Mouse (Mus musculus) kidney, adult 2 months (tissue): ENCODE data around the gene Bad. TPM values are rescaled to one million over a fixed set of nuclear protein-coding genes. Genes with fewer than 3 reads are reported as not detected.

Experiments
- DNase-seq: peaks from one replicate; pipeline ENCODE4 v3.0.0; 2021
- H3K27ac ChIP-seq: fragments of 200-500 bp; 2 replicates; pipeline ENCODE4 v1.5.1; 2012; ENCODE audit warnings: low read depth, low read length, control low read depth, inconsistent platforms; ENCODE audit not compliant: insufficient read depth
- H3K27me3 ChIP-seq: fragments of 200-500 bp; replicated peaks from 2 replicates; pipeline ENCODE4 v1.6.1; 2012; ENCODE audit warnings: mild to moderate bottlenecking, moderate library complexity, low read length, inconsistent platforms; ENCODE audit not compliant: control insufficient read depth, insufficient read depth
- H3K36me3 ChIP-seq: fragments of 200-500 bp; 2 replicates; pipeline ENCODE4 v1.6.1; 2012; ENCODE audit warnings: mild to moderate bottlenecking, moderate library complexity, low read length, inconsistent platforms; ENCODE audit not compliant: control insufficient read depth, insufficient read depth
- H3K4me1 ChIP-seq: fragments of 200-500 bp; 2 replicates; pipeline ENCODE4 v1.6.1; 2011; ENCODE audit warnings: low read length; ENCODE audit not compliant: control insufficient read depth, insufficient read depth
- H3K4me3 ChIP-seq: fragments of 200-500 bp; 2 replicates; pipeline ENCODE4 v1.5.1; 2011; ENCODE audit warnings: mild to moderate bottlenecking, low read depth, low read length, control low read depth; ENCODE audit not compliant: insufficient read depth
- CTCF ChIP-seq: fragments of 200-500 bp; conservative IDR thresholded peaks from 2 replicates; pipeline ENCODE4 v1.5.1; 2011; ENCODE audit warnings: low read depth, mild to moderate bottlenecking, control low read depth, low read length, moderate library complexity, mixed read lengths; ENCODE audit not compliant: insufficient read depth, insufficient read length
- POLR2A ChIP-seq: fragments of 200-500 bp; IDR thresholded peaks from one replicate; pipeline ENCODE4 v1.6.1; 2011; ENCODE audit warnings: low read depth, low read length, control low read depth
- WGBS: fragments of 180-500 bp; shearing (Covaris S2); methylation state at CpG from one replicate; pipeline ENCODE4 v1.1.7; 2018; 5-methylcytosine and 5-hydroxymethylcytosine counted together
- polyA plus RNA-seq: library from polyadenylated mRNA; depleted of rRNA; stranded (reverse); fragments of >200 nt; gene quantifications from 2 replicates; pipeline ENCODE4 v1.2.3, GENCODE M21; 2012

Bad gene
- polyA plus RNA-seq, 1 experiment: 75.4 TPM

DNA sequence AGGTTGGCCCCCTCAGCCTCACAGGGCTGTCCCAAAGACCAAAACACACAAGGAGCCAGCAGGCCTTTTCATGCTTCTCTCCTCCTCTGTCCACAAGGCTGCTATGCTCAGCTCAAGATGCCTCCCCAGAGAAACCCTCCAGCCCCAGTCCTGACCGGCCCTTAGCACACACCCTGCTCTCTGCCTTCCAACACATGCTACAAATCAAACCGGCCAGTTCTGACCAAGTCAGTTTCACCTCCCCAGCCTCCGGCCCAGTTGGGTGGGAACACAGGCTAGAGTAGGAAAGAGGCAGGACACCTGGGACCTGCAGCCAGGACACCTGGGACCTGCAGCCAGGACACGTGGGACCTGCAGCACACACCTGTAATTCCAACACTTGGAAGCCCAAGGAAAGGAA, 25.2 kb upstream of the Bad start:
- Histone ChIP-seq H3K4me1 (peaks cover 15% of the 10 kb centered on the region; the same call in 1 of the 2 replicates), H3K4me3 (no peak overlapping the region), H3K27me3 (no peaks in the 10 kb centered on the region), H3K27ac (no peak overlapping the region), H3K36me3 (peaks cover 2% of the 10 kb centered on the region; the same call in 1 of the 2 replicates)
- DNase-seq: no peak
- TF ChIP-seq CTCF (no peak), POLR2A (no peak)
- 37% methylated on average over 4 of the region's 4 CpGs for WGBS

DNA sequence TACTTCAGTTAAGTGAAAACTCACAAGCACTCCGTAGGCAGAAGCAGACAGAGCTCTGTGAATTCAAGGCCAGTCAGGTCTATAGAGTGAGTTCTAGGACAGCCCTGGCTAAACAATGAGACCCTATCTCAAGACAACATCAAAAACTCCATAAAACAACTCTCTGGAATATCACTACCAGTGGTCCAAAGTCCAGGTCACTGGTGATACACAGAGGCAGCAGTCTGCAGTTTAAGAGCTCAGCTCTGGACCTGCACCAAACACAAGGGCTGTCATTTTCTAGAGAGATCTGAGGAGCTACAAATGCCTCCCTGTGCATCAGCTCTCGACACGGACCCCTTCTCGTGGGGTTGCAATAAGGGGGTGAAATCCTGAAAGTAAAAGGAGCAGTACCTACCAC, 23.3 kb upstream of the Bad start:
- no peaks in the 10 kb centered on the region for H3K27me3 ChIP-seq
- TF ChIP-seq CTCF (no peak), POLR2A (no peak)
- 64% methylated on average over 4 of the region's 4 CpGs for WGBS
- H3K4me1 ChIP-seq: peaks cover 21% of the 10 kb centered on the region; the same call in 1 of the 2 replicates
- H3K4me3 ChIP-seq: no peak overlapping the region
- no peaks in the 10 kb centered on the region for H3K36me3 ChIP-seq
- peak; percentile 70 for DNase-seq
- no peak overlapping the region for H3K27ac ChIP-seq

GRCm38 (mm10) chr19:6919431-6919830, 22.2 kb upstream of the Bad start:
- no peak for TF ChIP-seq POLR2A
- TF ChIP-seq CTCF: no peak
- Histone ChIP-seq H3K27ac (peak overlapping the region; percentile 53), H3K27me3 (no peaks in the 10 kb centered on the region)

DNA sequence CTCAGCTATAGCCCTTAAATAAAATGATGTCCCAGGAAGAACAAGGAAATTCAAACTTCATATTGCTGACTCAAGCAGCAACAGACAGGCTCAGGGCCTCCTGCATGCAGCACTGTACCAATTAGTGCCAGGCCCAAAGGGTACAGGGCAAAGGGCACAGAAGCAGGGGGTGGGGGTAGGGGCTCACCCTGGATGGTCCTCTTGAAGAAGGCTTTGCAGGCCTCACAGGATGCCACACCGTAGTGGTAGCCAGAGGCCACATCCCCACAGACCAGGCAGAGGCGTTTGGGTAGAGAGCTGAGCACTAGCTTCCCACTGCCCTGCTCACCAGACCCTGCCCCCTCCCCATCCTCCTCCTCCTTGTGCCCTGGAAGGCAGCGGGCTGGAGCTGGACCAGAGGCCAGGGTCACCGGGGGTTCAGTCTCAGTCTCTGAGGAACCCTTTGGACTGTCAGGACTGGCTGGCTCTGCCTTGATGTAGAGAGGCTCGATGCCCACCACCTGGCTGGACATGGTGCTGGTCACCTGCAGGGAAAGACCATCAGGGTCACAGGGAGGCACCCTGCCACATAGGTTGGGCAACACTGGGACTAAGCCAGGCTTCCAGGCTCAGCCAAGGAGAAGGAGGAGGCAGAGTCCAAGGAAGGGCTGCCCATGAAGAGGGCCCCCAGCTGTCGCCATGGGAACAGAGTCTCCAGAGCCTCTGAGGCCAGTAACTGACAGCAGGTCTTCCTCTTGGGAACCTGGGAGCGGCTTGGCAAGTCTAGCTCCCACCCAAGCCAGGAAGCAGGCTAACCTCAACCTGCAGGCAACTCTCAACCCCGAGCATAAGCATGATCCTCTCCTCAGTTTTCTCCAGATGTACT, 21.6 kb upstream of the Bad start:
- peak overlapping the region; percentile 53 for H3K27ac ChIP-seq
- no peaks in the 10 kb centered on the region for H3K36me3 ChIP-seq
- H3K4me1 ChIP-seq: peaks cover 26% of the 10 kb centered on the region; the same call in 1 of the 2 replicates
- H3K27me3 ChIP-seq: no peaks in the 10 kb centered on the region
- peak; percentile 90 for DNase-seq
- peak; percentile 4 for TF ChIP-seq POLR2A
- TF ChIP-seq CTCF: no peak
- 19% methylated on average over 8 of the region's 8 CpGs for WGBS
- H3K4me3 ChIP-seq: peak overlapping the region; percentile 94

More at GRCm38 (mm10) chr19:6919431-6919830, 22.2 kb upstream of the Bad start:
- Histone ChIP-seq H3K4me1 (peaks cover 21% of the 10 kb centered on the region; the same call in 1 of the 2 replicates), H3K4me3 (no peak overlapping the region), H3K36me3 (no peaks in the 10 kb centered on the region)
- no peak for DNase-seq

DNA sequence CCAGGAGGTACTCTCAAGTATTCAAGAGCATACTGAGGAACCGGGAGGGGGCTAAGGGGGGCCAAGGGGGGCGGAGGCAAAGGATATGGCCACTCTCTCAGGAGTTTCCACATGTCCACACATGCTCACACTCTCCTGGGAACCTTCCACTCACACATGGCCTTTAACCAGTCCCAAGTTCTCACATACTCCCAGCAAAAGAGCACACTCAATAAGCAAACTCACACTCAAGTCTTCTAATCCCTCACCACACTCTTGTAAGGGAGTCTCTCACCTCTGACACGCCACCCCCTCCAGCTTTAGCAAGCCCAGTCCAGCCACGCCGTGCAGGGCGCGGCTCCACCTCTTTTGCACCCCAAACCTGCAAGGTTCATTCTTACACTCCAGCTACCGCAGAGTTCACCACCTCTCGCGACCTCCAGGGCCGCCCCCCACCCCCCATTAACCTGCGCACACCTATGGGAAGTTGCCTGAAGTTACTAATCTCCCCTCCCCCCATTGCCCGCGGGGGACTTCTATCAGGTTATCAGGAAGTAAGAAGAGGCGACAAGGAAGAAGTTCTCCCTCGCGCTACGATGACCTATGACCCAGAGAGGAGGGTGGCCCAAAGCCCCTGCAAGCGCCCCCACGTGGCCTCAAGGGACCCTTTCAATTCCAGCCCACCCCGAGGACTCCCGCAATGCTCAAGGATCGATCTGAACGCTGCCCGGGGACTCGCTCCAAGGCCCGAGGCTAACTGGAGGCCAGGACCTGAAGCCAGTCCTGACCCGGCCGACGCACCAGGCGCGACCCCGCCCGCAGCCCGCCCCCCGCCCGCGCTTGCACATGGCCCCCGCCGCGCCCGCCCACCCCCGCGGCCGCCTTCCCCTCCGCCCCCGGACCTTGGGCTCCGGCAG, 20.7 kb upstream of the Bad start:
- peak; percentile 62 for DNase-seq
- Histone ChIP-seq H3K27me3 (no peaks in the 10 kb centered on the region), H3K36me3 (no peaks in the 10 kb centered on the region), H3K4me3 (peak overlapping the region; percentile 94), H3K4me1 (peaks cover 24% of the 10 kb centered on the region; the same call in 1 of the 2 replicates), H3K27ac (peak overlapping the region; percentile 97)
- TF ChIP-seq CTCF (no peak), POLR2A (no peak)
- 2% methylated on average over 48 of the region's 48 CpGs for WGBS

DNA sequence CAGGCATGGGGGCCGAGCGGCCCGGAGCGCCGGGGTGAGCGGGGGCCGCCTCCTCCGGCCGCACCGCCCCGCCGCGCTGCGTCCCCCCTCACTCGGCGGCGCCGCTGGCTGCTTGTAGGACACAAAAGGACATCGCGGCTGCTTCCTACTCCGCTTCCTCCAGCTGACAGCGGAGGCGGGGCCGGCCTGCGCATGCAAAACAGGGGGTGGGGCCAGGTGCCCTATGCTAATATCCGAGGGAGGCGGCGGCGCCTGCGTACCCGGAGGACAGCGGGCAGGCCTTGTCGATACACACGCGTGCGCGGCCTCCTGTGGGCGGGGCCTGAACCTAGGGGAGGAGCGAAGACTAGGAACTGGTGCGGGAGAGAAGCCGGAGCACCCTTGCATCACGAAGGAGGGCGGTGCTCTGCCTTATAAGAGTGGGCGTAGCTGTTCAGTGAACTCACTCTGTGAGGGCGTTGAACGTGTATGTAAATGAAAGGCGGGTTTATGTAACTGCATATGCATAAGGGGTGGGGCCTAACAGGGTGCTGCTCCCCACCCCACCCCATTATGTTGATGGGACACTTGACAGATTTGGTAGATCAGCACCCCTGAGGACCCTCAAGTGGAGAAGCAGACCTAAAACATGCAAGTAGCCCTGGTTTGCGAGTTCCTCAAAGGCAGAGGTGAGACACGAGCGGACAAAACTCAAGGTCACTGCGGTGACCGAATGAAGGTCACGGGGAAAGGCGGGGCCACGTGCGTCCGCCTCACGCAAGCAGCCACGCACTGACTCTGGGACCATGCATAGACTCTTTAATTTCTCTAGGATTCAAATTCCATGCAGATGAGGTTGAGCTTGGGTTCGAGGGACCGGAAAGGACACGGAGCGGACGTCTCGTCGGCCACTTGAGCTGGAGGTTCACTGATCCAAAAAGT, 19.8 kb upstream of the Bad start, which contains the start of gene Esrra:
TSS of gene Esrra (minus strand) at position 167 of the 921 bp plus-strand sequence.
- Histone ChIP-seq H3K4me3 (peak within 1 kb of the TSS; percentile 94), H3K36me3 (no peaks in the 10 kb centered on the region), H3K4me1 (peaks cover 27% of the 10 kb centered on the region; the same call in 1 of the 2 replicates), H3K27me3 (no peaks in the 10 kb centered on the region), H3K27ac (peak within 1 kb of the TSS; percentile 97)
- DNase-seq: peak; percentile 100
- WGBS: 1% methylated on average over 62 of the region's 66 CpGs
- TF ChIP-seq CTCF: no peak
- peak; percentile 76 for TF ChIP-seq POLR2A
